ENCODE assay signal across 26 mouse cellular contexts in genomic region chr17:47712889-47713571, GRCm38 (mm10). TPM values are rescaled to one million over a fixed set of nuclear protein-coding genes. Genes with fewer than 3 reads are reported as not detected.
DNase-seq lines count a peak whose midpoint lies in the region; ATAC-seq and TF ChIP-seq lines count a peak whose summit lies in the region.
"Had no signal": no experiment of that assay in that cellular context is flagged by ENCODE, and none has a peak within 500 bp of the region (broad histone marks: within the 10 kb centered on the region; RNA-seq: fewer than 3 reads in every experiment).

No protein-coding gene starts in this region.

- no peak for DNase-seq in heart, postnatal 0 days (ENCODE audit: low spot score)
- no peak for DNase-seq in heart, adult 18-20 months
- no peak for DNase-seq in liver, postnatal 0 days
- DNase-seq: cerebellum, adult 2 months; gastrocnemius, postnatal 36 days; kidney, adult 11 months; layer of hippocampus, postnatal 36 days; liver, embryonic 13.5 days; thymus, postnatal 14 days had no signal

- H3K36me3 ChIP-seq in heart, postnatal 0 days (replicated peaks; ENCODE audit: control insufficient read depth, insufficient read depth, low read length): no peaks in the 10 kb centered on the region
- H3K36me3 ChIP-seq in E14TG2a.4 (ENCODE audit: insufficient read depth, low read length) (peaks cover 10% of the 10 kb centered on the region), ES-Bruce4 (ENCODE audit: control insufficient read depth, insufficient read depth, low read length, poor library complexity, severe bottlenecking) (no peaks in the 10 kb centered on the region)
- H3K36me3 ChIP-seq in hindbrain, embryonic 16.5 days (ENCODE audit: control insufficient read depth, insufficient read depth, low read length): no peaks in the 10 kb centered on the region
- H3K36me3 ChIP-seq in liver, postnatal 0 days (replicated peaks; ENCODE audit: insufficient read depth, low read length): no peaks in the 10 kb centered on the region
- H3K36me3 ChIP-seq in kidney, embryonic 15.5 days: no peaks in the 10 kb centered on the region
- H3K36me3 ChIP-seq: limb, embryonic 13.5 days; liver, embryonic 13.5 days; lung, embryonic 15.5 days; midbrain, embryonic 12.5 days had no signal

- TF ChIP-seq CTCF in heart, postnatal 0 days (IDR thresholded peaks at IDR 0.05; ENCODE audit: low read depth): no peak
- TF ChIP-seq CTCF in E14TG2a.4 (conservative IDR thresholded peaks at IDR 0.05; ENCODE audit: low read length): no peak
- no peak for TF ChIP-seq CTCF in ES-Bruce4 (IDR thresholded peaks at IDR 0.05; ENCODE audit: low read depth, low read length)
- no peak for TF ChIP-seq CTCF in liver, postnatal 0 days (IDR thresholded peaks at IDR 0.05; ENCODE audit: low read depth)

- no peaks in the 10 kb centered on the region for H3K4me1 ChIP-seq in heart, postnatal 0 days (ENCODE audit: control insufficient read depth, insufficient read depth)
- peaks cover 80% of the 10 kb centered on the region for H3K4me1 ChIP-seq in E14TG2a.4 (replicated peaks; ENCODE audit: low read depth, low read length)
- peaks cover 21% of the 10 kb centered on the region for H3K4me1 ChIP-seq in ES-Bruce4 (ENCODE audit: control insufficient read depth, insufficient read depth, low read length)
- H3K4me1 ChIP-seq in hindbrain, embryonic 16.5 days (ENCODE audit: control insufficient read depth, insufficient read depth, low read depth, low read length): no peaks in the 10 kb centered on the region
- no peaks in the 10 kb centered on the region for H3K4me1 ChIP-seq in liver, postnatal 0 days (ENCODE audit: insufficient read depth)
- no peaks in the 10 kb centered on the region for H3K4me1 ChIP-seq in kidney, embryonic 15.5 days
- H3K4me1 ChIP-seq: limb, embryonic 13.5 days; lung, embryonic 15.5 days; midbrain, embryonic 12.5 days had no signal

- H3K27me3 ChIP-seq in heart, postnatal 0 days (ENCODE audit: control insufficient read depth, insufficient read depth, low read length): no peaks in the 10 kb centered on the region
- no peaks in the 10 kb centered on the region for H3K27me3 ChIP-seq in E14TG2a.4 (ENCODE audit: insufficient read depth, low read length)
- H3K27me3 ChIP-seq in ES-Bruce4 (ENCODE audit: control insufficient read depth, insufficient read depth, low read length, poor library complexity, severe bottlenecking): no peaks in the 10 kb centered on the region
- no peaks in the 10 kb centered on the region for H3K27me3 ChIP-seq in hindbrain, embryonic 16.5 days (replicated peaks; ENCODE audit: control insufficient read depth, insufficient read depth, low read length)
- no peaks in the 10 kb centered on the region for H3K27me3 ChIP-seq in liver, postnatal 0 days (ENCODE audit: insufficient read depth, low read length)
- H3K27me3 ChIP-seq in kidney, embryonic 15.5 days: no peaks in the 10 kb centered on the region
- H3K27me3 ChIP-seq: limb, embryonic 13.5 days; lung, embryonic 15.5 days had no signal

- H3K27ac ChIP-seq in heart, postnatal 0 days (ENCODE audit: low read depth): no peak overlapping the region
- H3K27ac ChIP-seq in ES-Bruce4 (ENCODE audit: insufficient read depth, low read length): peak overlapping the region; percentile 73
- H3K27ac ChIP-seq in hindbrain, embryonic 16.5 days (ENCODE audit: low read depth, low read length): peak overlapping the region; percentile 48; the same call in 1 of the 2 replicates
- no peak overlapping the region for H3K27ac ChIP-seq in liver, postnatal 0 days (ENCODE audit: low read depth)
- H3K27ac ChIP-seq in kidney, embryonic 15.5 days: no peak overlapping the region
- H3K27ac ChIP-seq: kidney, postnatal 0 days; limb, embryonic 13.5 days; liver, embryonic 13.5 days; lung, embryonic 15.5 days; macrophage; midbrain, embryonic 12.5 days had no signal

- no peak overlapping the region for H3K9ac ChIP-seq in heart, postnatal 0 days (replicated peaks; ENCODE audit: low read depth, low read length)
- H3K9ac ChIP-seq in ES-Bruce4 (ENCODE audit: low read depth, poor library complexity, severe bottlenecking): no peak overlapping the region
- peak overlapping the region; percentile 22; the same call in 1 of the 2 replicates for H3K9ac ChIP-seq in hindbrain, embryonic 16.5 days (ENCODE audit: low read depth, low read length)
- no peak overlapping the region for H3K9ac ChIP-seq in liver, postnatal 0 days (replicated peaks)
- H3K9ac ChIP-seq in kidney, embryonic 15.5 days: no peak overlapping the region
- H3K9ac ChIP-seq: limb, embryonic 13.5 days; liver, embryonic 13.5 days; lung, embryonic 15.5 days; midbrain, embryonic 12.5 days had no signal

- 0 out of 2 replicates have a peak, but pooled peaks have one; percentile 47 for ATAC-seq in heart, postnatal 0 days (ENCODE audit: insufficient read depth, low read depth)
- ATAC-seq in hindbrain, embryonic 16.5 days: peak; percentile 59
- no peak for ATAC-seq in liver, postnatal 0 days
- ATAC-seq in kidney, embryonic 15.5 days (replicated peaks; ENCODE audit: low FRiP score): no peak
- ATAC-seq: forebrain, embryonic 14.5 days had no signal

- no peak for TF ChIP-seq EP300 in heart, postnatal 0 days (IDR thresholded peaks at IDR 0.05; ENCODE audit: low read depth)
- TF ChIP-seq EP300 in ES-Bruce4 (IDR thresholded peaks at IDR 0.05; ENCODE audit: insufficient read depth, low read depth, low read length): 0 out of 2 replicates have a peak, but pooled peaks have one; percentile 5
- no peak for TF ChIP-seq EP300 in liver, postnatal 0 days (IDR thresholded peaks at IDR 0.05; ENCODE audit: low read depth)

- H3K4me2 ChIP-seq in heart, postnatal 0 days (ENCODE audit: low read depth, low read length): no peak overlapping the region
- H3K4me2 ChIP-seq in hindbrain, embryonic 16.5 days (ENCODE audit: low read length): peak overlapping the region; percentile 32
- no peak overlapping the region for H3K4me2 ChIP-seq in liver, postnatal 0 days (ENCODE audit: low read depth, low read length)
- no peak overlapping the region for H3K4me2 ChIP-seq in kidney, embryonic 15.5 days
- H3K4me2 ChIP-seq: limb, embryonic 13.5 days; liver, embryonic 13.5 days; lung, embryonic 15.5 days; midbrain, embryonic 12.5 days had no signal

- 56% methylated on average over 13 of the region's 22 CpGs for WGBS in heart, postnatal 0 days
- 42% methylated on average over 12 of the region's 22 CpGs for WGBS in hindbrain, embryonic 16.5 days
- 73% methylated on average over 9 of the region's 22 CpGs for WGBS in liver, postnatal 0 days (ENCODE audit: insufficient replicate concordance)
- WGBS in kidney, embryonic 15.5 days: 58% methylated on average over 9 of the region's 22 CpGs

- H3K9me3 ChIP-seq in heart, postnatal 0 days (replicated peaks; ENCODE audit: control insufficient read depth, low read length): no peaks in the 10 kb centered on the region
- H3K9me3 ChIP-seq in E14TG2a.4 (ENCODE audit: low read length) (no peaks in the 10 kb centered on the region), ES-Bruce4 (replicated peaks; ENCODE audit: control insufficient read depth, insufficient read depth, low read length, poor library complexity, severe bottlenecking) (no peaks in the 10 kb centered on the region)
- H3K9me3 ChIP-seq in hindbrain, embryonic 16.5 days (ENCODE audit: control insufficient read depth, low read length): no peaks in the 10 kb centered on the region
- no peaks in the 10 kb centered on the region for H3K9me3 ChIP-seq in liver, postnatal 0 days (ENCODE audit: low read length)
- H3K9me3 ChIP-seq in kidney, embryonic 15.5 days (replicated peaks): no peaks in the 10 kb centered on the region
- H3K9me3 ChIP-seq: limb, embryonic 13.5 days; liver, embryonic 13.5 days; lung, embryonic 15.5 days; midbrain, embryonic 12.5 days had no signal

- TF ChIP-seq POLR2A in ES-Bruce4 (IDR thresholded peaks at IDR 0.05; ENCODE audit: insufficient read depth, low read length): no peak

- no peak overlapping the region for H3K4me3 ChIP-seq in heart, postnatal 0 days (ENCODE audit: low read depth, low read length)
- H3K4me3 ChIP-seq in E14TG2a.4 (replicated peaks; ENCODE audit: low read length) (peak overlapping the region; percentile 79), ES-Bruce4 (ENCODE audit: low read depth, low read length) (peak overlapping the region; percentile 34)
- no peak overlapping the region; the same call in 1 of the 2 replicates for H3K4me3 ChIP-seq in hindbrain, embryonic 16.5 days (ENCODE audit: low read length)
- no peak overlapping the region for H3K4me3 ChIP-seq in liver, postnatal 0 days (ENCODE audit: low read depth, low read length)
- H3K4me3 ChIP-seq in kidney, embryonic 15.5 days (replicated peaks): no peak overlapping the region
- H3K4me3 ChIP-seq: erythroblast, embryonic 14.5 days; limb, embryonic 13.5 days; liver, embryonic 13.5 days; lung, embryonic 15.5 days; midbrain, embryonic 12.5 days had no signal

RNA-seq across cellular contexts. Expression of gene Pgc, which starts 13.6 kb away (rescaled TPM):
- 0.35 TPM in 1 of 2 replicates, not detected in the other for total RNA-seq in heart, postnatal 0 days (2014; rRNA removed; ENCODE audit: low replicate concordance)
- polyA plus RNA-seq in heart, postnatal 0 days (2015; fragmentation: Nextera tagmentation; extraction: Ambion mirVana): not detected in 2 replicates
- total RNA-seq in heart, adult 18-20 months (2021): not detected
- polyA plus RNA-seq in ES-Bruce4 (2011; ENCODE audit: insufficient read depth, insufficient read length, low read depth, missing spikeins): 4.9 and 5.0 TPM in 2 replicates
- polyA plus RNA-seq in hindbrain, embryonic 16.5 days (2015; fragmentation: Nextera tagmentation; extraction: Ambion mirVana): 0.11 TPM in 1 of 2 replicates, not detected in the other
- 0.07 and 0.15 TPM in 2 replicates for polyA plus RNA-seq in liver, postnatal 0 days (2015; fragmentation: Nextera tagmentation; extraction: Ambion mirVana)
- polyA plus RNA-seq in kidney, embryonic 15.5 days (2015; fragmentation: Nextera tagmentation; extraction: Ambion mirVana): 0.14 TPM in 1 of 2 replicates, not detected in the other
- total RNA-seq: adrenal gland, adult 18-20 months; adrenal gland, postnatal 4 days; gastrocnemius, postnatal 36 days; hematopoietic stem cell, adult 5-6 weeks; layer of hippocampus, adult 18-20 months; layer of hippocampus, postnatal 36 days; left cerebral cortex, postnatal 14 days; MEL had no signal
- polyA plus RNA-seq: erythroblast, embryonic 14.5 days; forebrain, embryonic 14.5 days; liver, embryonic 13.5 days; macrophage; midbrain, embryonic 12.5 days had no signal

RNA-seq across cellular contexts. Expression of gene Prickle4, which starts 18.5 kb away (rescaled TPM):
- 9.9 TPM in 1 of 2 replicates, not detected in the other for total RNA-seq in heart, postnatal 0 days (2014; rRNA removed; ENCODE audit: low replicate concordance)
- 0.36 and 0.93 TPM in 2 replicates for polyA plus RNA-seq in heart, postnatal 0 days (2015; fragmentation: Nextera tagmentation; extraction: Ambion mirVana)
- total RNA-seq in heart, adult 18-20 months (2021): 1 to 10 TPM; 4.3 to 5.1 TPM
- polyA plus RNA-seq in ES-Bruce4 (2011; ENCODE audit: insufficient read depth, insufficient read length, low read depth, missing spikeins): 2.0 and 2.2 TPM in 2 replicates
- polyA plus RNA-seq in hindbrain, embryonic 16.5 days (2015; fragmentation: Nextera tagmentation; extraction: Ambion mirVana): 0.72 and 1.6 TPM in 2 replicates
- polyA plus RNA-seq in liver, postnatal 0 days (2015; fragmentation: Nextera tagmentation; extraction: Ambion mirVana): 0.25 TPM in 1 of 2 replicates, not detected in the other
- polyA plus RNA-seq in kidney, embryonic 15.5 days (2015; fragmentation: Nextera tagmentation; extraction: Ambion mirVana): 0.51 and 0.99 TPM in 2 replicates
- polyA plus RNA-seq: liver, embryonic 13.5 days had no signal

RNA-seq across cellular contexts. Expression of gene Gm21981, which starts 18.8 kb away (rescaled TPM):
- total RNA-seq in heart, postnatal 0 days (2014; rRNA removed; ENCODE audit: low replicate concordance): 0.12 TPM in 1 of 2 replicates, not detected in the other
- polyA plus RNA-seq in heart, postnatal 0 days (2015; fragmentation: Nextera tagmentation; extraction: Ambion mirVana): 0.19 and 0.22 TPM in 2 replicates
- total RNA-seq in heart, adult 18-20 months (2021): under 1 TPM; 0.40 to 0.75 TPM
- polyA plus RNA-seq in ES-Bruce4 (2011; ENCODE audit: insufficient read depth, insufficient read length, low read depth, missing spikeins): 0.24 and 1.0 TPM in 2 replicates
- polyA plus RNA-seq in hindbrain, embryonic 16.5 days (2015; fragmentation: Nextera tagmentation; extraction: Ambion mirVana): 1.4 TPM in 2 replicates
- polyA plus RNA-seq in liver, postnatal 0 days (2015; fragmentation: Nextera tagmentation; extraction: Ambion mirVana): 0.13 TPM in 1 of 2 replicates, not detected in the other
- polyA plus RNA-seq in kidney, embryonic 15.5 days (2015; fragmentation: Nextera tagmentation; extraction: Ambion mirVana): 0.17 and 0.24 TPM in 2 replicates
- total RNA-seq: hematopoietic stem cell, adult 5-6 weeks had no signal
- polyA plus RNA-seq: erythroblast, embryonic 14.5 days had no signal

RNA-seq across cellular contexts. Expression of gene Tfeb, which starts 23.8 kb away (rescaled TPM):
- total RNA-seq in heart, postnatal 0 days (2014; rRNA removed; ENCODE audit: low replicate concordance): 42.4 and 57.5 TPM in 2 replicates
- polyA plus RNA-seq in heart, postnatal 0 days (2015; fragmentation: Nextera tagmentation; extraction: Ambion mirVana): 26.9 and 27.9 TPM in 2 replicates
- 10 to 100 TPM; 35.0 to 40.0 TPM for total RNA-seq in heart, adult 18-20 months (2021)
- 13.5 and 13.7 TPM in 2 replicates for polyA plus RNA-seq in ES-Bruce4 (2011; ENCODE audit: insufficient read depth, insufficient read length, low read depth, missing spikeins)
- 4.6 and 4.7 TPM in 2 replicates for polyA plus RNA-seq in hindbrain, embryonic 16.5 days (2015; fragmentation: Nextera tagmentation; extraction: Ambion mirVana)
- polyA plus RNA-seq in liver, postnatal 0 days (2015; fragmentation: Nextera tagmentation; extraction: Ambion mirVana): 5.8 and 7.1 TPM in 2 replicates
- polyA plus RNA-seq in kidney, embryonic 15.5 days (2015; fragmentation: Nextera tagmentation; extraction: Ambion mirVana): 13.4 and 15.2 TPM in 2 replicates

RNA-seq across cellular contexts. Expression of gene Frs3, which starts 24.2 kb away (rescaled TPM):
- 6.1 and 18.9 TPM in 2 replicates for total RNA-seq in heart, postnatal 0 days (2014; rRNA removed; ENCODE audit: low replicate concordance)
- polyA plus RNA-seq in heart, postnatal 0 days (2015; fragmentation: Nextera tagmentation; extraction: Ambion mirVana): 3.7 and 4.2 TPM in 2 replicates
- 1 to 10 TPM; 4.6 to 5.4 TPM for total RNA-seq in heart, adult 18-20 months (2021)
- 14.0 and 14.5 TPM in 2 replicates for polyA plus RNA-seq in ES-Bruce4 (2011; ENCODE audit: insufficient read depth, insufficient read length, low read depth, missing spikeins)
- polyA plus RNA-seq in hindbrain, embryonic 16.5 days (2015; fragmentation: Nextera tagmentation; extraction: Ambion mirVana): 55.7 and 58.1 TPM in 2 replicates
- polyA plus RNA-seq in liver, postnatal 0 days (2015; fragmentation: Nextera tagmentation; extraction: Ambion mirVana): 0.96 and 2.1 TPM in 2 replicates
- 5.5 and 6.7 TPM in 2 replicates for polyA plus RNA-seq in kidney, embryonic 15.5 days (2015; fragmentation: Nextera tagmentation; extraction: Ambion mirVana)

Comparison
In these comparisons a context has a peak if more than half of its experiments do, and no peak if none do; other contexts are left out.
1. ATAC-seq: peak in heart, postnatal 0 days (single experiment) and hindbrain, embryonic 16.5 days (single experiment); none in liver, postnatal 0 days (single experiment) and kidney, embryonic 15.5 days (single experiment).
2. H3K27ac ChIP-seq: peak in ES-Bruce4 (single experiment) and hindbrain, embryonic 16.5 days (single experiment); none in heart, postnatal 0 days (single experiment), liver, postnatal 0 days (single experiment) and kidney, embryonic 15.5 days (single experiment).
3. H3K4me3 ChIP-seq: peak in E14TG2a.4 (single experiment) and ES-Bruce4 (single experiment); none in heart, postnatal 0 days (single experiment), hindbrain, embryonic 16.5 days (single experiment), liver, postnatal 0 days (single experiment) and kidney, embryonic 15.5 days (single experiment).